Mouse (Mus musculus): Measurements from ENCODE around the gene Hist1h2ac. TPM values are rescaled to one million over a fixed set of nuclear protein-coding genes. Genes with fewer than 3 reads are reported as not detected.
"Not testable (repeated sequence)": the region's sequence is repeated elsewhere in the genome, so short reads cannot be mapped to it uniquely, and the experiment has no call there.

Hist1h2ac gene
- polyA plus RNA-seq, 1 experiment from 2014 or later = 0.20 TPM

- H3K36me3 ChIP-seq (ENCODE audit: inconsistent target) = peaks cover 10% of the 10 kb centered on the region; the same call in 1 of the 2 replicates
- WGBS (ENCODE audit: missing documents) = 39% methylated on average over 13 of the region's 15 CpGs
- peaks cover 5% of the 10 kb centered on the region; the same call in 1 of the 2 replicates for H3K79me2 ChIP-seq (ENCODE audit: inconsistent target)
- H3K27ac ChIP-seq = peak overlapping the region; percentile 64
- H3K4me3 ChIP-seq (ENCODE audit: inconsistent target) = peak overlapping the region; percentile 51
Measured at GRCm38 (mm10) chr13:23709714-23710373, 26.1 kb upstream of the Hist1h2ac start.

- Histone ChIP-seq H3K79me2 (ENCODE audit: inconsistent target) (peaks cover 5% of the 10 kb centered on the region; the same call in 1 of the 2 replicates), H3K36me3 (ENCODE audit: inconsistent target) (peaks cover 15% of the 10 kb centered on the region; the same call in 1 of the 2 replicates), H3K4me3 (ENCODE audit: inconsistent target) (no peak overlapping the region), H3K27ac (no peak overlapping the region)
- 92% methylated on average over 3 of the region's 4 CpGs for WGBS (ENCODE audit: missing documents)
Measured at GRCm38 (mm10) chr13:23708654-23709053, 24.9 kb upstream of the Hist1h2ac start.

- Histone ChIP-seq H3K79me2 (ENCODE audit: inconsistent target) (peaks cover 5% of the 10 kb centered on the region; the same call in 1 of the 2 replicates), H3K4me3 (ENCODE audit: inconsistent target) (no peak overlapping the region), H3K27ac (no peak overlapping the region), H3K36me3 (ENCODE audit: inconsistent target) (peaks cover 15% of the 10 kb centered on the region; the same call in 1 of the 2 replicates)
- 78% methylated on average over 4 of the region's 4 CpGs for WGBS (ENCODE audit: missing documents)
Measured at GRCm38 (mm10) chr13:23708041-23708440, 24.3 kb upstream of the Hist1h2ac start.

- 96% methylated on average over 12 of the region's 12 CpGs for WGBS (ENCODE audit: missing documents)
- peak overlapping the region; percentile 45 for H3K27ac ChIP-seq
Measured at GRCm38 (mm10) chr13:23706771-23707170, 23.0 kb upstream of the Hist1h2ac start.

GRCm38 (mm10) chr13:23705751-23706356 lies 22.1 kb upstream of the Hist1h2ac start:
- H3K79me2 ChIP-seq (ENCODE audit: inconsistent target) = peaks cover 5% of the 10 kb centered on the region; the same call in 1 of the 2 replicates
- peak overlapping the region; percentile 45 for H3K27ac ChIP-seq
- peaks cover 15% of the 10 kb centered on the region; the same call in 1 of the 2 replicates for H3K36me3 ChIP-seq (ENCODE audit: inconsistent target)
- WGBS (ENCODE audit: missing documents) = 60% methylated on average over 7 of the region's 7 CpGs
- no peak overlapping the region for H3K4me3 ChIP-seq (ENCODE audit: inconsistent target)

More at GRCm38 (mm10) chr13:23706771-23707170, 23.0 kb upstream of the Hist1h2ac start:
- no peak overlapping the region for H3K4me3 ChIP-seq (ENCODE audit: inconsistent target)
- peaks cover 15% of the 10 kb centered on the region; the same call in 1 of the 2 replicates for H3K36me3 ChIP-seq (ENCODE audit: inconsistent target)
- H3K79me2 ChIP-seq (ENCODE audit: inconsistent target) = peaks cover 5% of the 10 kb centered on the region; the same call in 1 of the 2 replicates

- H3K27ac ChIP-seq = peak overlapping the region; percentile 38; the same call in 1 of the 2 replicates
- not testable (repeated sequence) for H3K36me3 ChIP-seq (ENCODE audit: inconsistent target); H3K79me2 ChIP-seq (ENCODE audit: inconsistent target); H3K4me3 ChIP-seq (ENCODE audit: inconsistent target)
- 29% methylated on average over 1 of the region's 2 CpGs for WGBS (ENCODE audit: missing documents)
Measured at GRCm38 (mm10) chr13:23702801-23703200, 19.1 kb upstream of the Hist1h2ac start.

GRCm38 (mm10) chr13:23702220-23702619 lies 18.5 kb upstream of the Hist1h2ac start:
- Histone ChIP-seq H3K36me3 (ENCODE audit: inconsistent target) (0 out of 2 replicates have a peak, but pooled peaks cover 5% of the 10 kb centered on the region), H3K4me3 (ENCODE audit: inconsistent target) (no peak overlapping the region), H3K27ac (peak overlapping the region; percentile 38), H3K79me2 (ENCODE audit: inconsistent target) (no peaks in the 10 kb centered on the region)
- 54% methylated on average over 3 of the region's 4 CpGs for WGBS (ENCODE audit: missing documents)

- Histone ChIP-seq H3K27ac (peak overlapping the region; percentile 55), H3K4me3 (ENCODE audit: inconsistent target) (no peak overlapping the region), H3K79me2 (ENCODE audit: inconsistent target) (no peaks in the 10 kb centered on the region), H3K36me3 (ENCODE audit: inconsistent target) (0 out of 2 replicates have a peak, but pooled peaks cover 5% of the 10 kb centered on the region)
- 1% methylated on average over 8 of the region's 8 CpGs for WGBS (ENCODE audit: missing documents)
Measured at GRCm38 (mm10) chr13:23700786-23701520, 17.2 kb upstream of the Hist1h2ac start.

GRCm38 (mm10) chr13:23699767-23700166 lies 16.0 kb upstream of the Hist1h2ac start:
- Histone ChIP-seq H3K27ac (no peak overlapping the region), H3K36me3 (ENCODE audit: inconsistent target) (0 out of 2 replicates have a peak, but pooled peaks cover 5% of the 10 kb centered on the region), H3K4me3 (ENCODE audit: inconsistent target) (no peak overlapping the region), H3K79me2 (ENCODE audit: inconsistent target) (no peaks in the 10 kb centered on the region)
- 70% methylated on average over 3 of the region's 3 CpGs for WGBS (ENCODE audit: missing documents)

- Histone ChIP-seq H3K36me3 (ENCODE audit: inconsistent target) (0 out of 2 replicates have a peak, but pooled peaks cover under 1% of the 10 kb centered on the region), H3K27ac (peak overlapping the region; percentile 32), H3K79me2 (ENCODE audit: inconsistent target) (no peaks in the 10 kb centered on the region), H3K4me3 (ENCODE audit: inconsistent target) (no peak overlapping the region)
- 84% methylated on average over 6 of the region's 6 CpGs for WGBS (ENCODE audit: missing documents)
Measured at GRCm38 (mm10) chr13:23698996-23699395, 15.2 kb upstream of the Hist1h2ac start.

GRCm38 (mm10) chr13:23698300-23698693 lies 14.5 kb upstream of the Hist1h2ac start, which contains the start of gene Hist1h4c:
Gene Hist1h4c (minus strand): TSS chr13:23698454.
- Histone ChIP-seq H3K36me3 (ENCODE audit: inconsistent target) (no peaks in the 10 kb centered on the region), H3K4me3 (ENCODE audit: inconsistent target) (peak within 1 kb of the TSS; percentile 12; the same call in 1 of the 2 replicates), H3K79me2 (ENCODE audit: inconsistent target) (no peaks in the 10 kb centered on the region), H3K27ac (peak within 1 kb of the TSS; percentile 41)
- WGBS (ENCODE audit: missing documents) = 0% methylated on average over 14 of the region's 22 CpGs

- Histone ChIP-seq H3K4me3 (ENCODE audit: inconsistent target) (peak overlapping the region; percentile 12; the same call in 1 of the 2 replicates), H3K27ac (peak overlapping the region; percentile 41), H3K36me3 (ENCODE audit: inconsistent target) (no peaks in the 10 kb centered on the region), H3K79me2 (ENCODE audit: inconsistent target) (no peaks in the 10 kb centered on the region)
- under 1% methylated on average over 13 of the region's 32 CpGs for WGBS (ENCODE audit: missing documents)
Measured at GRCm38 (mm10) chr13:23697491-23698299, 13.9 kb upstream of the Hist1h2ac start.

GRCm38 (mm10) chr13:23696061-23696474 lies 12.3 kb upstream of the Hist1h2ac start:
- H3K27ac ChIP-seq = no peak overlapping the region
- no peaks in the 10 kb centered on the region; the same call in 1 of the 2 replicates for H3K79me2 ChIP-seq (ENCODE audit: inconsistent target)
- H3K36me3 ChIP-seq (ENCODE audit: inconsistent target) = no peaks in the 10 kb centered on the region
- 61% methylated on average over 15 of the region's 15 CpGs for WGBS (ENCODE audit: missing documents)
- H3K4me3 ChIP-seq (ENCODE audit: inconsistent target) = no peak overlapping the region
